Mouse (Mus musculus) gastrocnemius, adult 2 months (tissue): Measurements from ENCODE around the gene Snip1. TPM values are rescaled to one million over a fixed set of nuclear protein-coding genes. Genes with fewer than 3 reads are reported as not detected.

ENCODE experiments used
- DNase-seq: peaks from one replicate; pipeline ENCODE4 v3.0.0; 2022
- H3K27ac ChIP-seq: fragments of 200-600 bp; 2 replicates; pipeline ENCODE4 v1.8.1; 2022; ENCODE audit warnings: mild to moderate bottlenecking
- H3K4me3 ChIP-seq: fragments of 200-600 bp; 2 replicates; pipeline ENCODE4 v1.8.1; 2022; ENCODE audit warnings: mild to moderate bottlenecking, moderate library complexity
- CTCF ChIP-seq: fragments of 200-600 bp; IDR thresholded peaks from 2 replicates; pipeline ENCODE4 v1.8.1; 2022; ENCODE audit warnings: antibody characterized with exemption, mild to moderate bottlenecking, moderate library complexity
- intact Hi-C: fragments of 180-260 bp; cut with DNase I; formaldehyde crosslinking; loops from one replicate; pipeline ENCODE4 v1.15.1; 2025
- total RNA-seq, 2 experiments: library from RNA; stranded (reverse); gene quantifications; 2 replicates each; pipeline ENCODE4 v1.2.3; 2021

Gene Snip1
- total RNA-seq, 2 experiments from 2014 or later: 4.5 to 6.1 TPM

DNA sequence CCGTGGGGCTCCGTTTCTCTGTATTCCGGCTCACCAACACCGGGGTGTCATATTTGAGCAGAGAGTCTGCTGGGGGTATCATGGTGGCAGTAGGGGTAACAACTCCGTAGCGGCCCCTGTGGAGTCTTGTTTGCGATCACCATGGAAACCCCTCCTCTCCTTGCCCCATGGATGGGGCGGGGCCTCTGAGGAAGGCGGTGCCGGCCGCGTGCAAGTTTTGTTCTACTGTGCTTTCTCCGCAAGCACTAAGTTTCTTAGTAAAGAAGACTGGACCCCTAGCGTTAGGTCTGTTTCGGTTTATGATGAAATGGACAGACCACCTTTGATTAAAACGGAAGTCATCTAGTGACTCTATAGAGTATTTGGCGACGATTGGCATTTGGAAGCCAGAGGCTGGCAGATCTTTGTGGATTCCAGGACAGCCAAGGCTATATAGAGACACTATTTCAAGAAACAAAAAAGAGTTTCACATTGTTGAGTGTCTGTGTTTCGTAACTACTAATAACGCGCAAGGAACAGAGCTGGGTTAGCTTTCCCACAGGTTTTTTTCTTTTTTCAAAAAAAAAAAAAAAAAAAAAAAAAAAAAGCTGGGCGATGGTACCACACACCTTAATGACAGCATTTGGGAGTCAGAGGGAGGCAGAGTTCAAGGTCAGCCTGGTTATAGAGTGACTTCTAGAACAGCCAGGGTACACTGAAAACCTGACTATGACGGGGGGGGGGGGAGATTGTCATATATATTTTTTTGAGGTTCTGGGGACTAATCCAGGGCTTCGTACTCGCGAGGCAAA, 760 bp upstream of the Snip1 start, which contains the start of gene Dnali1:
Gene Dnali1, minus strand, starts transcription at position 187 of the 791 bp plus-strand sequence.
- intact Hi-C loops: loop anchor here (2.0 kb wide), 3 partner anchors 19 to 129 kb away; partner anchors contain the start of genes 9930104L06Rik and Meaf6
- no peak for TF ChIP-seq CTCF
- Histone ChIP-seq H3K27ac (peak within 1 kb of the TSS; percentile 92), H3K4me3 (peak within 1 kb of the TSS; percentile 97)
- DNase-seq: peak; percentile 62

DNA sequence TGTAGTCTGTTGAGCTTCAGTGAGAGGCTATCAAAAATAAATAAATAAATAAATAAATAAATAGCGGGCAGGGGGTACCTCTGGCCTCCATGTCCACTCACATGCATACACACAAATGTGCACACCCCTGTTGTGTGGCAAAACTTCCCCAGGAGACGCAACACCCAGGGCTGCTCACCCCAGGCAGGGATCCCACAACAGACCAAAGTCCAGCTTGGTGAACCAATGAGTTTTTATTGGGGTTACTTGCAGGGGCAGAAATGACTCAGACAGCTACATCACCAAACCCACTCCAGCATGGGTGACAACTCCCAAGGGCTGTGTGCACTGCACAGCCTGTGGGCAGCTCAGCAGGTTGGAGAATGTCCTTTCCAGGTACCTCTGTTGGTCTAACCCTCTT, 11.2 kb downstream of the Snip1 start:
- intact Hi-C loops: no loop called here
- DNase-seq: no peak
- no peak for TF ChIP-seq CTCF
- no peak overlapping the region for H3K4me3 ChIP-seq
- H3K27ac ChIP-seq: no peak overlapping the region

DNA sequence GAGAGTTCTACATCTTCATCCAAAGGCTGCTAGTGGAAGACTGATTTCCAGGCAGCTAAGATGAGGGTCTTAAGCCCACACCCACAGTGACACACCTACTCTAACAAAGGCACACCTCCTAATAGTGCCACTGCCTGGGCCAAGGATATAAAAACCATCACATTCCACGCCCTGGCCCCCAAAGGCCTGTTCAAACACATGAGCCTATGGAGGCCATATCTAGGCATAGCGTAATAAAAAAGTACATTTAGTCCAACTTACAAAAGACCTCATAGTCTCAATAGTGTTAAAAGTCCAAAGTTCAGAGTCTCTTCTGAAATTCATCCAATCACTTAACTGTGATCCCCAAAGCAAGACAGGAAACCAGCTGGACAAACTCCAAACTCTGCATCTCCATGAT, 12.2 kb downstream of the Snip1 start:
- Histone ChIP-seq H3K27ac (no peak overlapping the region), H3K4me3 (no peak overlapping the region)
- intact Hi-C loops: no loop called here
- DNase-seq: no peak
- no peak for TF ChIP-seq CTCF

DNA sequence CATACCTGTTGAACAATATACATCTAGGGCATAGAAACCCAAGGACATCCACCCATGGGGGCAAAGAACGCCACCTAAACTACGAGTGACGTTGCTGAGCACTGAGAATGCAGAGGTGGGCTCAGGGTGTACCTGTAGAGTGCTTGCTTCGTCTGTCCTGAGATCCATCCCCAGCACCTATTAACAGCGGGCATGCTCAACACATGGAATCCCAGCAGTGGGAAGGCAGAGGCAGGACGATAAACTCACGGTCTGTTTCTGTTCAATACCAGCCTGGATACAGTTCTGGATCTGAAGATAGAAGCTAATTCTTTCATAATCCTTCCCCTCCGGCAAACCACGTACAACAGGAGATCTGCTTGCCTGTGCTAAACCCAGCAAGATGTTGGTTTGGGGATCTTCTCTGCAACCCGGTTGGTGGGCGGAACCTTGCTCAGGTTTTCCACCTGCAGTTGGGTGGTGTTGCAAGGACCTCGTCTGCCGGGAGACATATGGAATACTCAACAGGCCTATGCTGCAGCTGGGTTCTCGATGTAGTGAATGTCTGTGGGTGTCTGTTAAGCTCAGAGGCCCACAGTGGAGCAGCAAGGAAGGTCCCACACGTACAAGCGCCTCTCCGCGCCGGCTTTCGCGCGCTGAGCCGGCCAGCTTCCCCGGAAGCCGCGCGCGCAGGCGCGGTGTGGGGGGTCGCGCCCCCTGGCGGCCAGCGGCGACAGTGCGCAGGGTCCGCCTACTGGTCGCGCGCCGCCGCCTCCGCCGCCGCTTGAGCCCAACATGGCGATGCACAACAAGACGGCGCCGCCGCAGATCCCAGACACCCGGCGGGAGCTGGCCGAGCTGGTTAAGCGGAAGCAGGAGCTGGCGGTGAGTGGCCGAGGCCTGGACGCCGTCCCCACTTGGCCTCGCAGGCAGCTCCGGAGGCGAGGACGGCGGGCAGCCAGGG, 18.2 kb downstream of the Snip1 start, which contains the start of gene Meaf6:
Gene Meaf6, plus strand, starts transcription at position 732 of the 943 bp plus-strand sequence.
- peak within 1 kb of the TSS; percentile 88 for H3K4me3 ChIP-seq
- peak within 1 kb of the TSS; percentile 98 for H3K27ac ChIP-seq
- peak; percentile 97; the same call in 1 of the 2 replicates for TF ChIP-seq CTCF
- intact Hi-C loops: loop anchor here (2.0 to 10.0 kb wide), 2 partner anchors 18 to 230 kb away; partner anchors contain the start of genes 1110065P20Rik, Snip1 and Yrdc
- peak; percentile 93 for DNase-seq

DNA sequence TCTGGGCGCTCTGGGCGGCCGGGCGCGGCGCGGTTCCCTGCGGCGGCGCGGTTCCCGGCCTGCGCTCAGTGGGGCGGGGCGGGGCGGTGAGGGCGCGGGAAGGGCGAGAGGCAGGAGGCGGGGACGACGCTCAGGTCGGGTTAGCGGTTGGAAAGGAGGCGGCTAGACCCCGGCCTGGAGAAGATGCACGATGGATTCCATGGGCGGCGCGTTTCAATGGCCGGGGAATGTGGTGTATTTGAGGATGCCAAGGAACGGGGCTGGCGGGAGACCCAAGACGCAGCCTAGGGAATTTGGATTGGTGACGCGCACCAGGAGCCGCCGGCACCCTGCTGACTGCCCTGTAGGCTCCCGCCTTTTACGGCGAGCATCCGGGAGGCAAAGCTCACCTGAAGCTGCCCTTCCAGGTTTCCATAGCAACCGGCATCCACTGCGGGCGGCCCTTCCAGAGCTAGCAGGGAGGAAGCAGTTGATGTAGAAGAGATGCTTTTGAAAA, 18.9 kb downstream of the Snip1 start:
- peak; percentile 88 for DNase-seq
- Histone ChIP-seq H3K27ac (peak overlapping the region; percentile 98), H3K4me3 (peak overlapping the region; percentile 88)
- intact Hi-C loops: loop anchor here (2.0 to 10.0 kb wide), 2 partner anchors 19 to 231 kb away; partner anchors contain the start of genes 1110065P20Rik, Snip1 and Yrdc
- no peak for TF ChIP-seq CTCF

DNA sequence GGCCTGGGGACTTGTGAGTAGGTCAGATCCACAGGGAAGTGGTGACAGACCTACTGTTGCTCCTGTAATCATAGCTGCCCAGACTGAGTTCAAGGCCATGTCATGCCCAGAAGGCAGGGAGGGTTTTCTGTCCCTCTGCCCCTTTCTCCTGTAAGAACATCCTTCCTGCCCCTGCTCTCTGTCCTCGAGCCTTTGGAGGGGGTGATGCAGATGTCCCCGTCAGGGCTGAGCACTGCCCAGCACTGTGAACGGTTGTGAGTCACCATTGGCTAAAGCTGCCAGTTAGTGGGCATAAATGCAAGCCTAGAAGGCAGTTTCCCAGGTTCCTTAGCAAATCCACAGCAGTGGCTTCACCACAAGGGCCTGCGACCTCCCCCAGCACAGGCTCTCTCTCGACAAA, 26.6 kb downstream of the Snip1 start:
- DNase-seq: no peak
- Histone ChIP-seq H3K4me3 (no peak overlapping the region), H3K27ac (no peak overlapping the region)
- TF ChIP-seq CTCF: no peak
- intact Hi-C loops: no loop called here

DNA sequence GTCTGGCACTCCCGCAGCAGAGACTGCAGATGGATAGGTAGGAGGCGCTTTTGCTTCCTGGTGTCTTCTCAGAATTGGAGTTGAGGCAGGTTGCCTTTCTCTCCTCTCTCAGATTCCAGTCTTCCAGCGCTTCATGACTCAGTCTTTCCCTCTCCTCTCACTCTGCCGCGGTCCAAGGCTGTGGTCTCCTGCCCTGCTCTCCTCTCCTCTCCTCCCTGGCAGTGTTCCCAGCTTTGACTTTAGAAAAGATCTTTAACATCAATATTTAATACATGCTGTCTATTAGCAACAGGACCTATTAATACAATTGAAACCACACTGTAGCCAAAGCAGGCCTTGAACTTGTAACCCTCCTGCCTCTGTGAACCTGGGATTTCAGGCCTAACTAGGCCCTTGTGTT, 29.6 kb downstream of the Snip1 start:
- TF ChIP-seq CTCF: no peak
- intact Hi-C loops: no loop called here
- Histone ChIP-seq H3K27ac (no peak overlapping the region), H3K4me3 (no peak overlapping the region)
- no peak for DNase-seq

DNA sequence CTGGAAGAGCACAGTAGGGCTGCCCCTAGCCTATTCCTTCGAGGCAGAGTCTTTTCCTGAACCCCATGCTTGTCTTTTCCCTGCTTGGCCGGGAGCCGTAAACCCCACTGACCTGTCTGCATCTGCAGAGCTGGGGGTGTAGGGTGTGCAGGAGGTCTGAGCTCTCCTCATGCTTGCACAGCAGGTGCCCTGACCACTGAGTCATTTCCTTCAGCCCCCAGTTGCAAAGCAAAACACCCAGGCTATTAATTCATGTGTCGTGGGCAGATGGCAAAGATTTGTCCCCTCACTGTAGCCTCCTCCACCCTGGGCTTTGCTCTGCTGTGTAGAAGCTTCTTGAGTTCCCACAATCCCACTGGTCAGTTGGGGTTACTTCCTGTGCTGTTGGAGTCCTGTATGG, 30.9 kb downstream of the Snip1 start:
- Histone ChIP-seq H3K27ac (no peak overlapping the region), H3K4me3 (no peak overlapping the region)
- TF ChIP-seq CTCF: no peak
- DNase-seq: no peak
- intact Hi-C loops: no loop called here

DNA sequence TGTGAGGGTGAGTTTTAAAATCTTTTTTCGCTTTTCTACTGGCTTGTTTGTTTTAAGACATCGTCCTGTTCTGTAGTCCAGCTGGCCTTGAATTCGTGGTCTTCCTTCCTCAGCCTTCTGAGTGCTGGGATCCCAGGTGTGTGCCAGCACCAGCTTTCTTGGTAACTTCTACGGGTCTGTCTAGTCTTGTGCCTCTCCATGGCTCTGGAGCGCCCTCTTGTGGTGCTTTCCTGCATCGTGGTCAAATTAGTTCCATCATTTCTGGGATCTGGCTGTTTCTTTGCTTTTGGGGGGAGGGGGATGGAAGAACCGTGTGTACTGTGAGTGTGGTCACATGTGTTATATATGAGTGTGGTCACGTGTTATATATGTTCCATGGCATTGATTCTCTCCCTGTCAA, 33.0 kb downstream of the Snip1 start:
- intact Hi-C loops: loop anchor here (1.0 kb wide), 1 partner anchor 156 kb away; no protein-coding TSS in a partner anchor
- Histone ChIP-seq H3K27ac (no peak overlapping the region), H3K4me3 (no peak overlapping the region)
- TF ChIP-seq CTCF: peak; percentile 98
- peak; percentile 82 for DNase-seq

DNA sequence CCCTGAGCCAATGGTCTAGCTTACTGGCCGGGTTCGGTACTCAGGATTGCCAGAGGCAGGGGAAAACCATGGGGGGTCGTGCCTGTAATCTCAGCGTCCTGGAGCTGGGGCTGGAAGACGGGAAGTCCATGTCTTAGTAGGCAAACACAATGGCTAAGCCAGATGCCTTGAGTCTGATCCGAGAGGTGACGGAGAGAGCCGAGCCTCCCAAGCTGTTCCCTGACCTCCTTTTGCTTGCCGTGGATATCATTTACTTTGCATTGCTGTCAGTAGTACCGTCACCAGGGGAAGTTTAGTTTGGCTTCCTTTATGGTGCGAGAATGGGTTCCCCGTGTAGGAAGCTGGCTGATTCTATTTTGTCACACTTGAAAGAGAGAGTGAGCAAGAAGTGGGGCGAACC, 34.9 kb downstream of the Snip1 start:
- no peak overlapping the region for H3K4me3 ChIP-seq
- TF ChIP-seq CTCF: no peak
- intact Hi-C loops: no loop called here
- no peak overlapping the region for H3K27ac ChIP-seq
- DNase-seq: no peak

DNA sequence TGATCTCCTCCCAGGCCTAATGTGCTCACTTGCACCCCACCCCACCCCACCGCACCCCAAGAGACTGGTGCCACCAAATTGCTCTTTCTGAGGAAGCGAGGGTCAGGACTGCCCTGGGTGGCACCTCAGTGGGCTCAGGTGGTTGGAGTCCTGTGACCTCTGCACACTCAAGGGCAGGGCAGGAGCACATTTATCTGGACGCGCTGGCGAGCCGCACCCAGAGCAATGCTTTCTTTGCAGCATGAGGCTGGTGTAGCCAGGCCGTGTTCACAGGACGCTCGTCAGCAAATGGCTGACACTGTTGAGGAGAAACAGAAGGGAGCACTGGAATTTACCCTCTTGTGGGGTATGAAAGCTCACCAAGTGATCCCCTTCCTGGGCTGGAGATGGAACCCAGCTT, 38.9 kb downstream of the Snip1 start:
- intact Hi-C loops: no loop called here
- no peak overlapping the region for H3K27ac ChIP-seq
- no peak for DNase-seq
- no peak for TF ChIP-seq CTCF
- no peak overlapping the region for H3K4me3 ChIP-seq

DNA sequence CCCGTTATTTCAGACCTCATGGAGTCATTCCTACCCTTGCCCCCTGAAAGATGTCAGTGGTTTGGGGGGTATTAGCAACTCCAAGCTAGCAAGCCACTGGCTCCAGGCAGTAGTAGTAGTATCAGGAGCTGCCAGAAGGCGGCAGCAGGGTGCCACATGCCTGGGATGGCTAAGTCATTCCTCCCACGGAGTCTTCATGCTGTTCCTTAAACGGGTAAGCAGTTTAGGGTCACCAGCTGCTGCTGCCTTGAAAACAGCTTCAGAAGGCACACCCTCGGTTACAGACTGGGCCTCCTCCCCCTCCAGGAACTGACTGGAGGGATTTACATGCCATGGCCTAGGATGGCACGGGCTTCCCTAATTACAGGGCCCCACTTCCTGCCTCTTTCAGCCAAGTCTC, 48.2 kb downstream of the Snip1 start:
- TF ChIP-seq CTCF: peak; percentile 92
- intact Hi-C loops: loop anchor here (2.0 kb wide), 1 partner anchor 46 kb away; no protein-coding TSS in a partner anchor
- DNase-seq: peak; percentile 90
- Histone ChIP-seq H3K4me3 (peak overlapping the region; percentile 21), H3K27ac (peak overlapping the region; percentile 90)
